Mouse (Mus musculus) midbrain, embryonic 14.5 days (tissue): Measurements from ENCODE around the gene Idh3a. TPM values are rescaled to one million over a fixed set of nuclear protein-coding genes. Genes with fewer than 3 reads are reported as not detected.

ENCODE experiments used
- ATAC-seq: fragments of 200-750 bp; cut with Nextera tagmentation; 2 replicates; pipeline ENCODE4 v1.8.0; 2017; ENCODE audit warnings: moderate number of reproducible peaks, moderate library complexity; ENCODE audit not compliant: low FRiP score, low TSS enrichment
- DNase-seq: peaks from one replicate; pipeline ENCODE4 v3.0.0-alpha.2; 2015
- H3K27ac ChIP-seq: fragments of 300-500 bp; sonication (generic); replicated peaks from 2 replicates; pipeline ENCODE4 v1.5.1; 2014; ENCODE audit warnings: mild to moderate bottlenecking, low read depth, low read length, moderate library complexity
- H3K27me3 ChIP-seq: fragments of 300-500 bp; sonication (generic); 2 replicates; pipeline ENCODE4 v1.6.1; 2014; ENCODE audit warnings: low read length, control low read depth, mixed read lengths; ENCODE audit not compliant: control insufficient read depth, insufficient read depth
- H3K36me3 ChIP-seq: fragments of 300-500 bp; sonication (generic); 2 replicates; pipeline ENCODE4 v1.6.1; 2014; ENCODE audit warnings: low read length, control low read depth; ENCODE audit not compliant: control insufficient read depth, insufficient read depth
- H3K4me1 ChIP-seq: fragments of 300-500 bp; sonication (generic); 2 replicates; pipeline ENCODE4 v1.6.1; 2014; ENCODE audit warnings: mild to moderate bottlenecking, antibody characterized with exemption, low read length, control low read depth; ENCODE audit not compliant: control insufficient read depth, insufficient read depth
- H3K4me2 ChIP-seq: fragments of 300-500 bp; sonication (generic); 2 replicates; pipeline ENCODE4 v1.6.1; 2014; ENCODE audit warnings: mild to moderate bottlenecking, low read length, moderate library complexity
- H3K4me3 ChIP-seq: fragments of 300-500 bp; sonication (generic); replicated peaks from 2 replicates; pipeline ENCODE4 v1.5.1; 2014; ENCODE audit warnings: low read depth, low read length
- H3K9ac ChIP-seq: fragments of 300-500 bp; sonication (generic); replicated peaks from 2 replicates; pipeline ENCODE4 v1.6.1; 2014; ENCODE audit warnings: mild to moderate bottlenecking, low read length, moderate library complexity
- H3K9me3 ChIP-seq: fragments of 300-500 bp; sonication (generic); 2 replicates; pipeline ENCODE4 v1.6.1; 2016; ENCODE audit warnings: low read length, control low read depth, mixed read lengths; ENCODE audit not compliant: control insufficient read depth
- WGBS: fragments of 180-500 bp; shearing (Covaris S2); extraction: QIAGEN DNeasy Blood & Tissue Kit; methylation state at CpG from one replicate; pipeline ENCODE4 v1.1.7; 2014; 5-methylcytosine and 5-hydroxymethylcytosine counted together
- polyA plus RNA-seq: library from polyadenylated mRNA; unstranded; fragments of >200 nt; fragmentation: Nextera tagmentation; extraction: Ambion mirVana; gene quantifications from 2 replicates; pipeline ENCODE4 v1.2.1, GENCODE M21; 2014

The Idh3a gene
- polyA plus RNA-seq: 150 and 153 TPM in 2 replicates

DNA sequence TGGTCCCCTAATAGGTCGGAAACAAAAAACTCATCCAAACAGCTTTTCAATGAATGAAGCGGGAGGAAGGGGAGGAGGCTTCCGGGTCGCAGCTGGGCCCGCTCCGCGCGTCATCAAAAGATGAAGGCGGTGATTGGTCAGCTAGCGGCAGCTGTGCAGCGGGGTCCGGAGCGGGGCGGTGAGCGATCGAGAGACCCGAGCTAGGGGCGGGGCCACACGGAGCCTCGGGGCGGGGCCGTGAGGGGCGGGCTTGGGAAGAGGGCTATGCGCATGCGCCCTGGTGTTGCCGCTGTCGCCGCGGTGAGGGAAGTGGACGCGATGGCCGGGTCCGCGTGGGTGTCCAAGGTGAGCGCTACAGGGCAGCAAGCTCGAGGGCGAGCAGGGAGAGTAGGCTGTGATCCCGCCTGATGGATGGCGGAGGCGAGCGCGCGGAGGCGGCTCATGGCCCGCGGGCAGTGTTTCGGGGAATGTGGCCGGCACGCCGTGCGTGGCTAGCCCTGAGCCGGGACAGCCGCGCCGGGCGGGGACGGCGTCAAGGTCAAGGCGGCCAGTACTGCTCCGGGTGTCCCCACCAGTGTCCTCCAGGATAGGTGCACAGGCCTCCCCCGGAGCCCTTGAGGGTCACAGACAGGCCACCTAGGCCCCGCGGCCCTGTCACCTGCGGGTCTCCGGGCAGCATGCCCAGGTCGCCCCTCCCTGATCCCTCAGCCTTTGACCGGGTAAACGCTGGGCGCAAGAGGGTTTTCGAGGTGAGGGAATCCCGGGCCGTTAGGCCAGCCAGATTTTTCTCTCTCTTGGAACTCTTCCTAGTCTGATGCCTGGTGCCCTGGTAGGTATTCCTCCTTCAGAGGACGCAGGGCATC, at the start of gene Idh3a:
Idh3a (plus strand) TSS at position 136 of the 863 bp plus-strand sequence.
- peaks cover 14% of the 10 kb centered on the region for H3K4me1 ChIP-seq

DNA sequence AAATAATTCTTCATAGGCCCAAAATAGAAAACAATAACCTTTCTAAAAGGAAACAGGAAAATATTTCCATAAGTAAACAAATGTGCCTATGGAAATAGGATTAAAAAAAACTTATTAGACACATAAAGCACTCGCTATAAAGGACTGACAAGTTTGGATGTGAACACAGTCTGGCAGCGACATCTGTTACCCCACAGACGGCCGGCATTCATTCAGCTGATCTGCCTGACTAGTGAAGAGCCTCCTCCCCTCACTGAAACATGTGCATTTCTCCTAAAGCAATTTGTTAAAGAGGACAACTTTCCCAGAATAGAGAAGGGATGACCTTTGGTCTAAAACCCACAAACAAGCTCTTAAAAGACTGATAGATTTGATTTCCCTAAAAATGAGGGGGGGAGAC, 49.1 kb upstream of the Idh3a start:
- no peak overlapping the region for H3K27ac ChIP-seq
- ATAC-seq (no peak), DNase-seq (peak; percentile 21)

More for the DNA sequence above, at the start of gene Idh3a:
- H3K9me3 ChIP-seq: no peaks in the 10 kb centered on the region
- H3K9ac ChIP-seq: peak within 1 kb of the TSS; percentile 91
- peak within 1 kb of the TSS; percentile 85 for H3K4me2 ChIP-seq
- peak within 1 kb of the TSS; percentile 60; the same call in 1 of the 2 replicates for H3K27ac ChIP-seq
- DNase-seq: peak; percentile 100
- peaks cover 15% of the 10 kb centered on the region for H3K36me3 ChIP-seq
- peak; percentile 99 for ATAC-seq
- WGBS: under 1% methylated on average over 62 of the region's 73 CpGs
- H3K27me3 ChIP-seq: no peaks in the 10 kb centered on the region
- peak within 1 kb of the TSS; percentile 86 for H3K4me3 ChIP-seq

DNA sequence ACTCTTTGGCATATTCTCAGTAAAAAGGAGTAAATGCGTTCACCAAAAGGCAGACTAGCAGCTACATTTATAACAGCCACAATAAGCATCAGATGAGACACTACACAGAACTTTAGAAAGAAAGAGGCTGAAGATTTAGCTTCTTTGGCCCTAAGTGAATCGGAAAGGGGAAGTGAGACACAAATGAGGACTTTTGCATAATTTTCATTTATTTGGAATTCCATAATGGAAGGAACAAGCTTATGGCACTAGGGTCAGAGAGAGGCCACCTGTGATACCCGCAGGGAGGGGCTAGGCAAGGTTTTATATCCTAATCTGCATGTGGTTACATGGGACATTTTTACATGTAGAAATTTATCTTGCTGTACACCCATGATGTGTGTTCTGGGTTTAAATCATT, 48.7 kb upstream of the Idh3a start:
- Histone ChIP-seq H3K27ac (no peak overlapping the region), H3K9me3 (no peaks in the 10 kb centered on the region), H3K4me2 (no peak overlapping the region), H3K4me1 (peaks cover 8% of the 10 kb centered on the region; the same call in 1 of the 2 replicates), H3K4me3 (no peak overlapping the region), H3K36me3 (no peaks in the 10 kb centered on the region), H3K9ac (no peak overlapping the region), H3K27me3 (no peaks in the 10 kb centered on the region)
- ATAC-seq: no peak
- DNase-seq: no peak
- 83% methylated on average over 3 of the region's 3 CpGs for WGBS

More for the DNA sequence above, 49.1 kb upstream of the Idh3a start:
- no peaks in the 10 kb centered on the region for H3K9me3 ChIP-seq
- H3K4me1 ChIP-seq: peaks cover 8% of the 10 kb centered on the region; the same call in 1 of the 2 replicates
- no peak overlapping the region for H3K4me2 ChIP-seq
- H3K4me3 ChIP-seq: no peak overlapping the region
- 34% methylated on average over 4 of the region's 4 CpGs for WGBS
- H3K27me3 ChIP-seq: no peaks in the 10 kb centered on the region
- no peak overlapping the region for H3K9ac ChIP-seq
- H3K36me3 ChIP-seq: no peaks in the 10 kb centered on the region

DNA sequence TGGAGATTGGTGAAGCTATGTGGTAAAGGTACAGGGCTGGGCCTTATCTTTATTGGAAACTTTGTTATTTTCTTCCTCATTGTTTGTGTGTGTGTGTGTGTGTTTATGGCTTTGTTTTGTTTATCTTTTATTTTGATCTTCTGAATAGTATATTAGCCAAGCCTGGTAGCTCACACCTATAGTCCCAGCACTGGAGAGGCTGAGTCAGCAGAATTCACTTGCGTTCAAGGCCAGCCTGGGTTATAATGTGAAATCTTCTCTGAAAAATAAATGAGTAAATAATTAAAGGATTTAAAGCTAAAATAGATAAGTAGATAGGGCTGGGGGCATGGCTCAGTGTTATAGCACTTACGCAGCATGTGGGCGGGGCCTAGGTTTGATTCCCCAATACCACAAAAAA, 47.9 kb upstream of the Idh3a start:
- Histone ChIP-seq H3K9ac (no peak overlapping the region), H3K9me3 (no peaks in the 10 kb centered on the region), H3K4me1 (peaks cover 8% of the 10 kb centered on the region; the same call in 1 of the 2 replicates), H3K4me3 (no peak overlapping the region), H3K4me2 (no peak overlapping the region), H3K27ac (no peak overlapping the region), H3K36me3 (no peaks in the 10 kb centered on the region), H3K27me3 (no peaks in the 10 kb centered on the region)
- ATAC-seq (no peak), DNase-seq (no peak)
- 97% methylated on average over 3 of the region's 3 CpGs for WGBS

DNA sequence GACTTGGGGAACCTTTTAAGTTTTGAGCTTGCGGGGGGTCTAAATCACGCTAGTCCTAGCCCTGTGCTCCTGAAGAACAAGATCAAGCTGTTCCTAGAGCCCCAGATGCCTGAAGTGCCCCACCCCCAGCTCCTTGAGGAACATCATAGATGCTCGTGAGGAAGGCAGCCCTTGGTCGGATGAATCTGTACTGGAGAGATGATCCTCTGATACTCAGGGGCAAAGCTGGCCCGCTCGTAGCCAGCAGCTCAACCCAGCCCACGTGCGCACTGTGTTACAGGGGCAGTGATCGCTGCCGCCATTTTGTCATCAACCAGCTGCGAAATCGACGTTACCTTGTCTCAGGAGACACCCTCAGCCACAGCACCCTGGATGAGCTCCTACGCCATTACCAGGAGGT, 47.5 kb upstream of the Idh3a start, which contains the start of gene Sh2d7:
Sh2d7 (plus strand) TSS at position 301 of the 400 bp plus-strand sequence.
- WGBS: 87% methylated on average over 14 of the region's 14 CpGs
- Histone ChIP-seq H3K4me2 (no peak within 1 kb of the TSS), H3K4me3 (no peak within 1 kb of the TSS), H3K27me3 (no peaks in the 10 kb centered on the region), H3K36me3 (no peaks in the 10 kb centered on the region), H3K9ac (no peak within 1 kb of the TSS), H3K9me3 (no peaks in the 10 kb centered on the region), H3K4me1 (peaks cover 7% of the 10 kb centered on the region; the same call in 1 of the 2 replicates), H3K27ac (no peak within 1 kb of the TSS)
- DNase-seq (no peak), ATAC-seq (no peak)

DNA sequence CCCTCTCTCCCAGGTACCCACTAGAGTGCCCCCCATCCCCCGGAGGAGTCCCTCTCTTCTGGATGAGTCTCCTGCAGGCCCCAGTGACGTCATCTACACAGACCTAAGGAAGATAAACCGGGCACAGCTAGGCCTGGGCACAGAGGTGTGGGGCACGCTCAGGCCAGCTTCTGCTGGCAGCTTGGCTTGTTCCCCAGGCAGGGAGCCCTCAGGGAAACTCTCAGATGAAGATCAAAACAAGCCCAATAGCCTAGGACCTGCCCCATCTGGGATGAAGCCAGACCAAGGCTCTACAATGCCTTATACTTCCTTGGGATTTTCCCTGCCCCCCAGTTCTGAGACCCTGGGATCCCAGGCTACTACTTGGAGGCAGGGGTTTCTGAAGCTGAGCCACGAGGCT, 45.3 kb upstream of the Idh3a start:
- 80% methylated on average over 5 of the region's 5 CpGs for WGBS

DNA sequence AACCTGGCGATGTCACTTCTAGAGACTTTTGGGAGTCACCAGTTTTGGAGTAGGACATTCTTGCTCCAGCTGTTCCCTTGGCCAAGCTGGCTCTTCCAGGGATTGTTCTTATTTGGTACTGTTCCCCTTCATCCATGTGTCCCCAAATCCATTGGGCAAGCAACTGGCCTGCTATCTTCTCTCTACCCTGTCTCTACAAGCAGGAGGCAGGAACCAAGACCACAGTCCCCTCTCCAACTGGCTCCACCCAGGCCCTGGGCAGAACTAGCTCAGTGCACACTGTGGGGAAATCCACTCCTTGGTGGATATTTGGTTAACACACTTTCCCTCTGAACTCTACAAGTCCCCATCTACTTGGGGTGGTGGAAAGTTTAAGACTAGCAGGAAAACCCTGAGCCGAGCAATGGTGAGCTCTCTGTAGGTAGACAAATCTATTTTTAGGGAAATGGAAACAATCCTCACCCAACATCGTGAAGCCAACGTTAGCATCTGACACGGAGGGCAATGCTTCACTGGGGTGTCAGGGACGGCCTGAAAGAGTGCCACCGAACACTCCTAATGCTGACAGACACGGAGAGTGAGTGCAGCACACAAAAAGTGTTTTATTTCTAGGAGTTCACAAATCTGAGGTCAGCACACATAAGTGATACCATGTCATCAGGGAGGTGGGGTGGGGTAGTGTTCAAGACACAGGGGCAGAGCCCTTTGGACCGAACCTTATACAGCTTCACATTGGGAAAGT, 41.8 kb upstream of the Idh3a start:
- Histone ChIP-seq H3K4me1 (no peaks in the 10 kb centered on the region), H3K27ac (no peak overlapping the region), H3K36me3 (0 out of 2 replicates have a peak, but pooled peaks cover 18% of the 10 kb centered on the region), H3K4me2 (no peak overlapping the region), H3K9me3 (no peaks in the 10 kb centered on the region), H3K9ac (no peak overlapping the region), H3K4me3 (no peak overlapping the region), H3K27me3 (no peaks in the 10 kb centered on the region)
- WGBS: 89% methylated on average over 9 of the region's 9 CpGs
- no peak for DNase-seq
- no peak for ATAC-seq

More for the DNA sequence above, 45.3 kb upstream of the Idh3a start:
- Histone ChIP-seq H3K4me2 (no peak overlapping the region), H3K9ac (no peak overlapping the region), H3K27ac (no peak overlapping the region), H3K4me1 (no peaks in the 10 kb centered on the region), H3K9me3 (no peaks in the 10 kb centered on the region), H3K4me3 (no peak overlapping the region), H3K27me3 (no peaks in the 10 kb centered on the region), H3K36me3 (0 out of 2 replicates have a peak, but pooled peaks cover 5% of the 10 kb centered on the region)
- DNase-seq (no peak), ATAC-seq (no peak)

DNA sequence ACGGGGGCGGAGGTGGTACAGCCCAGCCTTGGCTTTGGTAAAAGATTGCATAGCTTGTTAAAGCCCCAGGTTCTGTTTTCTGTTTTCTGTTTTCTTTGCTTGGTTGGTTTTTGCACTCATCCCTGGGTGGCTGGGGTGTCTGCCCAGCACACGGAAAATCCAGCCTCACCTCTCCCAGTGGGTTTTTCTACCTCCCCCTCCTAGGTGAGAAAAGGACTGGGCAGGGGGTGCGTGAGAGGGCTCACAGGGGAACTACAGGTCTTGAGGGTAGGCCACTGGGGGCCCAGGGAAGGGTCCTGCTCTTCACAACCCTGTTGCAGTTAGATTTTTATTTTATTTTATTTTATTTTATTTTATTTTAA, 41.2 kb upstream of the Idh3a start:
- no peaks in the 10 kb centered on the region for H3K9me3 ChIP-seq
- no peak overlapping the region for H3K4me3 ChIP-seq
- H3K36me3 ChIP-seq: 0 out of 2 replicates have a peak, but pooled peaks cover 18% of the 10 kb centered on the region
- H3K27me3 ChIP-seq: no peaks in the 10 kb centered on the region
- ATAC-seq (no peak), DNase-seq (no peak)
- no peak overlapping the region for H3K4me2 ChIP-seq
- H3K4me1 ChIP-seq: no peaks in the 10 kb centered on the region
- 88% methylated on average over 4 of the region's 4 CpGs for WGBS
- H3K9ac ChIP-seq: no peak overlapping the region
- no peak overlapping the region for H3K27ac ChIP-seq
